Mouse (Mus musculus): ENCODE measurements at regions not wholly inside any gene's neighbourhood (a gene's known extent, or its start where the extent isn't known, plus 50 kb on each side); places are given as distances from the start of the nearest gene placed in this dataset.

GRCm38 (mm10) chr17:78109364-78110222 is 90.5 kb upstream of the Crim1 start:
- no peak for TF ChIP-seq POLR2A (IDR thresholded peaks at IDR 0.05; ENCODE audit: control insufficient read depth, extremely low read depth, insufficient read depth, low read length, poor library complexity)
- TF ChIP-seq CTCF (IDR thresholded peaks at IDR 0.05; ENCODE audit: borderline replicate concordance, control insufficient read depth, extremely low read depth, insufficient read depth, low read length, poor library complexity), result no peak
- Histone ChIP-seq H3K27me3 (ENCODE audit: control insufficient read depth, insufficient read depth, low read length) (no peaks in the 10 kb centered on the region), H3K27ac (ENCODE audit: control insufficient read depth, insufficient read depth, low read length) (no peak overlapping the region), H3K4me1 (replicated peaks; ENCODE audit: control insufficient read depth, insufficient read depth, low read length) (no peaks in the 10 kb centered on the region), H3K36me3 (ENCODE audit: control insufficient read depth, insufficient read depth, low read length) (no peaks in the 10 kb centered on the region), H3K4me3 (ENCODE audit: control insufficient read depth, insufficient read depth, low read length) (no peak overlapping the region)
- 91% methylated on average over 7 of the region's 7 CpGs for WGBS
- DNase-seq, result no peak

GRCm38 (mm10) chr17:78132116-78132515 is 67.9 kb upstream of the Crim1 start:
- WGBS, result 96% methylated on average over 1 of the region's 1 CpGs

DNA sequence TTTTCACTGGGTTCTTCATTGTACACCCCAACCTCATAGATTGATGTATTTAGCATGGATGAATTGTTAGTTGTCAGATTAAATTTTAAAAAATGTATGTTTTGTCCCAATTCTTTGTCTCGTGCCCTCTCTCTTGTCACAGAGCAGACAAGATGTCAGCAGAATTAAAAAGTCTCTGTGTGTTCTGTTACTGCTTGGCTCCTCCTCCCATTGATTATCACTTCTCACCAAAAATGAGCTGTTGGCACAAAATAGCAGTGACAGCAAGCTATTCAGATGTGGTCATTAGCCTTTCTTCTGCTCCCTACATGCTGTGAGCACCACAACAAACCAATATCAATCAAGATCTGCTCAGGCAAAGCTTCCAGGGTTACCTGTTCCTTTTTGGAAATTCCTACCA is 62.1 kb upstream of the Crim1 start:
- H3K27ac ChIP-seq (ENCODE audit: control insufficient read depth, insufficient read depth, low read length), result no peak overlapping the region

More at GRCm38 (mm10) chr17:78132116-78132515, 67.9 kb upstream of the Crim1 start:
- TF ChIP-seq CTCF (IDR thresholded peaks at IDR 0.05; ENCODE audit: borderline replicate concordance, control insufficient read depth, extremely low read depth, insufficient read depth, low read length, poor library complexity) (no peak), POLR2A (IDR thresholded peaks at IDR 0.05; ENCODE audit: control insufficient read depth, extremely low read depth, insufficient read depth, low read length, poor library complexity) (no peak)
- no peaks in the 10 kb centered on the region for H3K27me3 ChIP-seq (ENCODE audit: control insufficient read depth, insufficient read depth, low read length)
- DNase-seq, result no peak
- no peaks in the 10 kb centered on the region for H3K4me1 ChIP-seq (replicated peaks; ENCODE audit: control insufficient read depth, insufficient read depth, low read length)
- no peaks in the 10 kb centered on the region for H3K36me3 ChIP-seq (ENCODE audit: control insufficient read depth, insufficient read depth, low read length)
- no peak overlapping the region for H3K27ac ChIP-seq (ENCODE audit: control insufficient read depth, insufficient read depth, low read length)
- H3K4me3 ChIP-seq (ENCODE audit: control insufficient read depth, insufficient read depth, low read length), result no peak overlapping the region

GRCm38 (mm10) chr17:78140660-78141059 is 59.4 kb upstream of the Crim1 start:
- Histone ChIP-seq H3K36me3 (ENCODE audit: control insufficient read depth, insufficient read depth, low read length) (no peaks in the 10 kb centered on the region), H3K4me1 (replicated peaks; ENCODE audit: control insufficient read depth, insufficient read depth, low read length) (no peaks in the 10 kb centered on the region), H3K27ac (ENCODE audit: control insufficient read depth, insufficient read depth, low read length) (no peak overlapping the region), H3K4me3 (ENCODE audit: control insufficient read depth, insufficient read depth, low read length) (no peak overlapping the region), H3K27me3 (ENCODE audit: control insufficient read depth, insufficient read depth, low read length) (no peaks in the 10 kb centered on the region)
- no peak for DNase-seq
- TF ChIP-seq CTCF (IDR thresholded peaks at IDR 0.05; ENCODE audit: borderline replicate concordance, control insufficient read depth, extremely low read depth, insufficient read depth, low read length, poor library complexity), result no peak
- TF ChIP-seq POLR2A (IDR thresholded peaks at IDR 0.05; ENCODE audit: control insufficient read depth, extremely low read depth, insufficient read depth, low read length, poor library complexity), result no peak
- 96% methylated on average over 7 of the region's 7 CpGs for WGBS

More for the DNA sequence above, 62.1 kb upstream of the Crim1 start:
- Histone ChIP-seq H3K4me3 (ENCODE audit: control insufficient read depth, insufficient read depth, low read length) (no peak overlapping the region), H3K27me3 (ENCODE audit: control insufficient read depth, insufficient read depth, low read length) (no peaks in the 10 kb centered on the region), H3K36me3 (ENCODE audit: control insufficient read depth, insufficient read depth, low read length) (no peaks in the 10 kb centered on the region), H3K4me1 (replicated peaks; ENCODE audit: control insufficient read depth, insufficient read depth, low read length) (no peaks in the 10 kb centered on the region)
- no peak for TF ChIP-seq CTCF (IDR thresholded peaks at IDR 0.05; ENCODE audit: borderline replicate concordance, control insufficient read depth, extremely low read depth, insufficient read depth, low read length, poor library complexity)
- TF ChIP-seq POLR2A (IDR thresholded peaks at IDR 0.05; ENCODE audit: control insufficient read depth, extremely low read depth, insufficient read depth, low read length, poor library complexity), result no peak
- no peak for DNase-seq
- 89% methylated on average over 1 of the region's 1 CpGs for WGBS

GRCm38 (mm10) chr17:78141136-78141535 is 58.9 kb upstream of the Crim1 start:
- TF ChIP-seq POLR2A (IDR thresholded peaks at IDR 0.05; ENCODE audit: control insufficient read depth, extremely low read depth, insufficient read depth, low read length, poor library complexity) (no peak), CTCF (IDR thresholded peaks at IDR 0.05; ENCODE audit: borderline replicate concordance, control insufficient read depth, extremely low read depth, insufficient read depth, low read length, poor library complexity) (no peak)
- no peak overlapping the region for H3K4me3 ChIP-seq (ENCODE audit: control insufficient read depth, insufficient read depth, low read length)
- no peaks in the 10 kb centered on the region for H3K27me3 ChIP-seq (ENCODE audit: control insufficient read depth, insufficient read depth, low read length)
- H3K4me1 ChIP-seq (replicated peaks; ENCODE audit: control insufficient read depth, insufficient read depth, low read length), result no peaks in the 10 kb centered on the region
- DNase-seq, result no peak
- H3K27ac ChIP-seq (ENCODE audit: control insufficient read depth, insufficient read depth, low read length), result no peak overlapping the region
- WGBS, result 93% methylated on average over 3 of the region's 3 CpGs
- no peaks in the 10 kb centered on the region for H3K36me3 ChIP-seq (ENCODE audit: control insufficient read depth, insufficient read depth, low read length)

- no peaks in the 10 kb centered on the region for H3K4me1 ChIP-seq (replicated peaks; ENCODE audit: control insufficient read depth, insufficient read depth, low read length)
- no peak overlapping the region for H3K4me3 ChIP-seq (ENCODE audit: control insufficient read depth, insufficient read depth, low read length)
- no peaks in the 10 kb centered on the region for H3K36me3 ChIP-seq (ENCODE audit: control insufficient read depth, insufficient read depth, low read length)
- H3K27me3 ChIP-seq (ENCODE audit: control insufficient read depth, insufficient read depth, low read length), result no peaks in the 10 kb centered on the region
- H3K27ac ChIP-seq (ENCODE audit: control insufficient read depth, insufficient read depth, low read length), result no peak overlapping the region
- 93% methylated on average over 7 of the region's 7 CpGs for WGBS
- DNase-seq, result no peak
- TF ChIP-seq CTCF (IDR thresholded peaks at IDR 0.05; ENCODE audit: borderline replicate concordance, control insufficient read depth, extremely low read depth, insufficient read depth, low read length, poor library complexity) (no peak), POLR2A (IDR thresholded peaks at IDR 0.05; ENCODE audit: control insufficient read depth, extremely low read depth, insufficient read depth, low read length, poor library complexity) (no peak)
Measured at GRCm38 (mm10) chr17:78142431-78142830, 57.6 kb upstream of the Crim1 start.
